Mouse (Mus musculus) neutrophil, adult 5-6 weeks (primary cell): ENCODE measurements around the gene Ap5z1. TPM values are rescaled to one million over a fixed set of nuclear protein-coding genes. Genes with fewer than 3 reads are reported as not detected.

Source experiments
- ATAC-seq: fragments of 151-379, 151-347 bp; 2 replicates; pipeline ENCODE4 v1.8.0; 2017; ENCODE audit warnings: mild to moderate bottlenecking, moderate TSS enrichment; ENCODE audit not compliant: insufficient number of reproducible peaks, poor library complexity, low FRiP score, severe bottlenecking; ENCODE audit errors: extremely low read depth
- total RNA-seq: library from RNA; stranded (forward); fragments of 200-1000 nt; gene quantifications from 2 replicates; pipeline ENCODE4 v1.2.3, GENCODE M21; 2017

Ap5z1 gene
- total RNA-seq, 1 experiment from 2014 or later, result 19.8 TPM

- no peak for ATAC-seq
These were observed 28.0 kb upstream of the Ap5z1 start for GRCm38 (mm10) chr5:142435736-142436135.

GRCm38 (mm10) chr5:142438380-142438938 is 25.3 kb upstream of the Ap5z1 start:
- no peak for ATAC-seq

- ATAC-seq, result no peak
These were observed 23.8 kb upstream of the Ap5z1 start for GRCm38 (mm10) chr5:142439911-142440432.

- peak; percentile 82 for ATAC-seq
These were observed 23.1 kb upstream of the Ap5z1 start for GRCm38 (mm10) chr5:142440451-142441147.

GRCm38 (mm10) chr5:142441332-142442044 is 22.3 kb upstream of the Ap5z1 start:
- peak; percentile 26; the same call in 1 of the 2 replicates for ATAC-seq

- ATAC-seq, result no peak
These were observed 21.7 kb upstream of the Ap5z1 start for GRCm38 (mm10) chr5:142442045-142442440.

GRCm38 (mm10) chr5:142443514-142443913 is 20.2 kb upstream of the Ap5z1 start:
- ATAC-seq, result no peak

- no peak for ATAC-seq
These were observed 19.8 kb upstream of the Ap5z1 start for GRCm38 (mm10) chr5:142443994-142444393.

- ATAC-seq, result no peak
These were observed 18.8 kb upstream of the Ap5z1 start for GRCm38 (mm10) chr5:142444791-142445531.

GRCm38 (mm10) chr5:142445709-142446108 is 18.0 kb upstream of the Ap5z1 start:
- ATAC-seq, result no peak

GRCm38 (mm10) chr5:142448076-142448475 is 15.7 kb upstream of the Ap5z1 start:
- ATAC-seq, result peak; percentile 93

- no peak for ATAC-seq
These were observed 15.1 kb upstream of the Ap5z1 start for GRCm38 (mm10) chr5:142448623-142449022.

- ATAC-seq, result no peak
These were observed 12.9 kb upstream of the Ap5z1 start for GRCm38 (mm10) chr5:142450846-142451245.

GRCm38 (mm10) chr5:142451759-142452158 is 12.0 kb upstream of the Ap5z1 start:
- no peak for ATAC-seq

- no peak for ATAC-seq
These were observed 10.0 kb upstream of the Ap5z1 start for GRCm38 (mm10) chr5:142453742-142454141.

- no peak for ATAC-seq
These were observed 7.4 kb upstream of the Ap5z1 start for GRCm38 (mm10) chr5:142456318-142456717.

GRCm38 (mm10) chr5:142457345-142457744 is 6.4 kb upstream of the Ap5z1 start:
- no peak for ATAC-seq

GRCm38 (mm10) chr5:142458791-142459557 is 4.8 kb upstream of the Ap5z1 start:
- no peak for ATAC-seq

GRCm38 (mm10) chr5:142459834-142460233 is 3.9 kb upstream of the Ap5z1 start:
- no peak for ATAC-seq
